Mouse (Mus musculus) spleen, adult 2 months (tissue): ENCODE results near the gene Gm5155.
"Not testable (repeated sequence)": the region's sequence is repeated elsewhere in the genome, so short reads cannot be mapped to it uniquely, and the experiment has no call there.

Experiments
- CTCF ChIP-seq: fragments of 200-500 bp; IDR thresholded peaks from 2 replicates; pipeline ENCODE4 v1.5.1; 2011; ENCODE audit warnings: mild to moderate bottlenecking, inconsistent platforms; ENCODE audit not compliant: insufficient read depth, insufficient read length, insufficient replicate concordance; ENCODE audit errors: extremely low read depth
- POLR2A ChIP-seq: fragments of 200-500 bp; IDR thresholded peaks from 2 replicates; pipeline ENCODE4 v1.6.1; 2011; ENCODE audit warnings: low read depth, low read length, inconsistent platforms

DNA sequence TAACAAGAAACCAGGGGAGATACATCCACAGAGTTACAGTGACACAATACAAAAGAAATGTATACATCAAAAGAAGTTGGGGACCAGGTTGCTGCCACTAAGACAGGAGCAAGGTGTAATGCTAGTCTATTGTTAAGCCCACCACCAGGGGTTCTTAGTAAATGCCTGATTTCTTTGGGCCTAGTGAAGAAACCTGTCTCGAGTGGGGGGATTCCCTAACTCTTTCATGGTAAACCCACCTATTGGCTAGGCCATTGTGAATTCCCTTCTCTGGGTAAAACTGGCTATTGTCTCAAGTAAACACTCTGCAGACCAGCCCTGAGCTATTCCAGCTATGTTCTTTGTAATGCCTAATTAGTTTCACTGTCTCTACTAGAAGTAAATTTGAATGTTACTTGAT, 23.8 kb downstream of the Gm5155 start:
- not testable (repeated sequence) for TF ChIP-seq CTCF, POLR2A
